Mouse (Mus musculus) bone marrow, adult 2 months (tissue): ENCODE measurements around the gene Reep6.

Source experiments
- CTCF ChIP-seq: fragments of 200-500 bp; IDR thresholded peaks from 2 replicates; pipeline ENCODE4 v1.5.1; 2011; ENCODE audit warnings: low read length, control low read depth; ENCODE audit not compliant: control insufficient read depth, insufficient read depth
- POLR2A ChIP-seq: fragments of 200-500 bp; IDR thresholded peaks from 2 replicates; pipeline ENCODE4 v1.6.1; 2011; ENCODE audit warnings: low read depth, mild to moderate bottlenecking, control low read depth, low read length, borderline replicate concordance; ENCODE audit not compliant: control insufficient read depth

- TF ChIP-seq POLR2A (no peak), CTCF (no peak)
Observed at GRCm38 (mm10) chr10:80371411-80371966, 41.7 kb downstream of the Reep6 start.
